Mouse (Mus musculus) CH12.LX (cell line): ENCODE measurements around the gene Pitpnm3. TPM values are rescaled to one million over a fixed set of nuclear protein-coding genes. Genes with fewer than 3 reads are reported as not detected.

Experiments
- DNase-seq: peaks from one replicate; pipeline ENCODE4 v3.0.0-alpha.2; 2013; ENCODE audit errors: extremely low read depth
- H3K27ac ChIP-seq: 2 replicates; pipeline ENCODE4 v1.5.1; 2012; ENCODE audit warnings: low read depth, mild to moderate bottlenecking, control low read depth, moderate library complexity; ENCODE audit not compliant: insufficient read depth
- H3K27me3 ChIP-seq: replicated peaks from 2 replicates; pipeline ENCODE3; 2012; ENCODE audit warnings: inconsistent platforms
- H3K36me3 ChIP-seq, 2 experiments: replicated peaks in 1 of 2; 2 replicates each; pipeline versions ENCODE3 to v1.6.1; 2012; ENCODE audit warnings: inconsistent platforms in 1 of 2, low read length in 1 of 2, mild to moderate bottlenecking in 1 of 2, mixed read lengths in 1 of 2, moderate library complexity in 1 of 2; ENCODE audit not compliant: control insufficient read depth in 1 of 2, insufficient read depth in 1 of 2
- H3K4me1 ChIP-seq, 2 experiments: 2 replicates each; pipeline ENCODE4 v1.6.1; 2012; ENCODE audit warnings: inconsistent platforms in 1 of 2, moderate library complexity in 1 of 2; ENCODE audit not compliant: insufficient read depth in 2 of 2, control insufficient read depth in 1 of 2
- H3K4me2 ChIP-seq: 2 replicates; pipeline ENCODE4 v1.6.1; 2012; ENCODE audit warnings: low read depth, mild to moderate bottlenecking, control low read depth; ENCODE audit not compliant: poor library complexity, insufficient read depth, severe bottlenecking
- H3K4me3 ChIP-seq, 3 experiments: fragments of 150-350 bp in 1 of 3; sonication (generic) in 1 of 3; replicated peaks in 1 of 3; 2 replicates each; pipeline versions ENCODE3 to v1.5.1; 2011 to 2012; ENCODE audit warnings: low read depth in 2 of 3, low read length in 2 of 3, mild to moderate bottlenecking in 2 of 3, moderate library complexity in 2 of 3, control low read depth in 1 of 3, improper control_type of control experiment in 1 of 3, inconsistent platforms in 1 of 3, mixed read lengths in 1 of 3; ENCODE audit not compliant: poor library complexity in 1 of 3
- H3K79me2 ChIP-seq: replicated peaks from 2 replicates; pipeline ENCODE4 v1.6.1; 2012; ENCODE audit warnings: mild to moderate bottlenecking, moderate library complexity; ENCODE audit not compliant: control insufficient read depth, poor library complexity, insufficient read depth, severe bottlenecking; ENCODE audit errors: extremely low read depth
- H3K9ac ChIP-seq: 2 replicates; pipeline ENCODE4 v1.6.1; 2012; ENCODE audit warnings: low read depth, mild to moderate bottlenecking, control low read depth, moderate library complexity; ENCODE audit not compliant: insufficient read depth
- H3K9me3 ChIP-seq: replicated peaks from 2 replicates; pipeline ENCODE3; 2012; ENCODE audit warnings: low read length, inconsistent platforms, mixed read lengths
- CHD2 ChIP-seq: IDR thresholded peaks from 2 replicates; pipeline ENCODE4 v1.6.1; 2011; ENCODE audit warnings: low read length, improper control_type of control experiment
- ELF1 ChIP-seq: IDR thresholded peaks from 2 replicates; pipeline ENCODE4 v1.6.1; 2014; ENCODE audit warnings: low read depth, mild to moderate bottlenecking, inconsistent platforms, low read length, improper control_type of control experiment
- EP300 ChIP-seq: IDR thresholded peaks from 2 replicates; pipeline ENCODE4 v1.6.1; 2011; ENCODE audit warnings: low read length, improper control_type of control experiment
- IRF4 ChIP-seq: IDR thresholded peaks from 2 replicates; pipeline ENCODE4 v1.6.1; 2014; ENCODE audit warnings: low read depth, mild to moderate bottlenecking, inconsistent platforms, low read length, improper control_type of control experiment
- JUN ChIP-seq: IDR thresholded peaks from 2 replicates; pipeline ENCODE4 v1.6.1; 2011; ENCODE audit warnings: low read depth, mild to moderate bottlenecking, low read length, improper control_type of control experiment, moderate library complexity; ENCODE audit not compliant: insufficient read depth
- MAX ChIP-seq: IDR thresholded peaks from 2 replicates; pipeline ENCODE4 v1.6.1; 2011; ENCODE audit warnings: low read length, improper control_type of control experiment
- MAZ ChIP-seq: IDR thresholded peaks from 2 replicates; pipeline ENCODE4 v1.6.1; 2012; ENCODE audit warnings: low read depth, mild to moderate bottlenecking, inconsistent platforms, low read length, improper control_type of control experiment, moderate library complexity
- MXI1 ChIP-seq: IDR thresholded peaks from 2 replicates; pipeline ENCODE4 v1.6.1; 2011; ENCODE audit warnings: mild to moderate bottlenecking, low read depth, low read length, improper control_type of control experiment
- NELFE ChIP-seq: IDR thresholded peaks from 2 replicates; pipeline ENCODE4 v1.6.1; 2011; ENCODE audit warnings: low read depth, low read length, improper control_type of control experiment
- POLR2A ChIP-seq: IDR thresholded peaks from 2 replicates; pipeline ENCODE4 v1.6.1; 2011; ENCODE audit warnings: low read depth, mild to moderate bottlenecking, improper control_type of control experiment, low read length
- TBP ChIP-seq: conservative IDR thresholded peaks from 2 replicates; pipeline ENCODE4 v1.6.1; 2011; ENCODE audit warnings: low read depth, low read length, improper control_type of control experiment
- UBTF ChIP-seq: IDR thresholded peaks from 2 replicates; pipeline ENCODE4 v1.6.1; 2012; ENCODE audit warnings: low read depth, mild to moderate bottlenecking, inconsistent platforms, low read length, improper control_type of control experiment, moderate library complexity
- ZC3H11A ChIP-seq: IDR thresholded peaks from 2 replicates; pipeline ENCODE4 v1.6.1; 2012; ENCODE audit warnings: low read depth, mild to moderate bottlenecking, inconsistent platforms, low read length, improper control_type of control experiment
- ZKSCAN1 ChIP-seq: IDR thresholded peaks from 2 replicates; pipeline ENCODE4 v1.6.1; 2012; ENCODE audit warnings: low read depth, inconsistent platforms, low read length, improper control_type of control experiment, borderline replicate concordance
- ZNF384 ChIP-seq: IDR thresholded peaks from 2 replicates; pipeline ENCODE4 v1.6.1; 2012; ENCODE audit warnings: low read depth, low read length, improper control_type of control experiment, inconsistent platforms
- dilution Hi-C: fragments of 300-500 bp; cut with MboI; formaldehyde crosslinking; loops from 2 replicates; pipeline ENCODE4 v1.14.3; 2020; ENCODE audit warnings: low sequenced_read_pairs; ENCODE audit not compliant: extremely low pct_unique_long_range_greater_than_20kb, extremely low pct_ligation_motif_present
- in situ Hi-C: fragments of 300-500 bp; cut with MboI; formaldehyde crosslinking; loops from 3 replicates; pipeline ENCODE4 v1.14.3; 2019; ENCODE audit warnings: low sequenced_read_pairs, low pct_ligation_motif_present, low pct_unique_long_range_greater_than_20kb, mixed read lengths
- polyA plus RNA-seq: library from polyadenylated mRNA; unstranded; fragments of >175 nt; gene quantifications from 2 replicates; pipeline ENCODE4 v1.2.1, GENCODE M21; 2012; ENCODE audit warnings: low read depth; ENCODE audit not compliant: insufficient read length
- total RNA-seq, 2 experiments: library from RNA; depleted of rRNA; stranded (reverse); fragments of 300-350 nt in 1 of 2; fragments of >200 nt in 1 of 2; gene quantifications; 2 replicates each; pipeline ENCODE4 v1.2.3; 2012 to 2014

Gene Pitpnm3
- total and polyA plus RNA-seq, 3 experiments, result 0.08 to 0.59 (median 0.31) TPM

DNA sequence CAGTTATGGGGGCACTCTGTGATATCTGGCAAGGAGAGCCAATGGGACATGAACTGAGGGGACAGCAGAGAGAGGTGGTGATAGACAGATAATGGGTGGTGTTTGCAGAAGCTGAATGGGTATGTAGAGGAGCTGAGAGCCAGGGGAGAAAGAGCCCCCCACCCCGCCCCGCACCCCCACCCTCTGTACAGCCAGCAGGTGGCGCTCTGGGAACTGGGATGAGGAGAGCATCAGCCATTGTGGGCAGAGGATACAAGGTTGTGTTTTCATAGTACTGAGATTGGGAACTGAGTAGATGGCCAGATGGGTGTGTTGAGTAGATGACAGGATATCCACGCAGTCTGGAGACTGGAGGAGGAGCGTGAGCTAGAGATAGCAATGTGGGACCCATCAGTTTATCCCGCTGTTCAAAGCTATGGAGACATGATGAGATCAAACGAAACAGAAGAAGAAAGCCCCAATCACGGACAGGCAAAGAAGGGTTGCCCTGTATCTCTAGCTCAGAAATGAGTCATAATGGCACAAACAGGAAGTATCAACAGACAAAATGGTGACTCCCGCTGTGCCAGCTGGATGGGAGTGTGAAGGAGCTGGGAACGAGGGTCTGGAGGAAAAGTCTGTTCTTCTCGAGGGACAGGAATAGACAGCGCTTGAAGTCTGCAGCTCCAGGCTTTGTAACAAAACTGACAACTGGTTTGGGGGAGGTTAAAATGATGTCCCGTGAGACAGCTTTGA is 118.9 kb downstream of the Pitpnm3 start:
- DNase-seq, result no peak
- Histone ChIP-seq H3K36me3 (no peaks in the 10 kb centered on the region), H3K9me3 (no peaks in the 10 kb centered on the region), H3K4me2 (no peak overlapping the region), H3K4me1 (peaks cover 9 to 22% of the 10 kb centered on the region in 2 experiments), H3K4me3 (no peak overlapping the region), H3K27ac (no peak overlapping the region), H3K79me2 (no peaks in the 10 kb centered on the region), H3K9ac (no peak overlapping the region), H3K27me3 (peaks cover 2% of the 10 kb centered on the region)
- in situ Hi-C loops (no loop called here), dilution Hi-C loops (no loop called here)
- TF ChIP-seq JUN, result 0 out of 2 replicates have a peak, but pooled peaks have one; percentile 8
- TF ChIP-seq ZNF384, result no peak
- TF ChIP-seq ELF1, result no peak
- TF ChIP-seq IRF4, result peak; percentile 32; the same call in 1 of the 2 replicates
- TF ChIP-seq EP300, result 0 out of 2 replicates have a peak, but pooled peaks have one; percentile 16

DNA sequence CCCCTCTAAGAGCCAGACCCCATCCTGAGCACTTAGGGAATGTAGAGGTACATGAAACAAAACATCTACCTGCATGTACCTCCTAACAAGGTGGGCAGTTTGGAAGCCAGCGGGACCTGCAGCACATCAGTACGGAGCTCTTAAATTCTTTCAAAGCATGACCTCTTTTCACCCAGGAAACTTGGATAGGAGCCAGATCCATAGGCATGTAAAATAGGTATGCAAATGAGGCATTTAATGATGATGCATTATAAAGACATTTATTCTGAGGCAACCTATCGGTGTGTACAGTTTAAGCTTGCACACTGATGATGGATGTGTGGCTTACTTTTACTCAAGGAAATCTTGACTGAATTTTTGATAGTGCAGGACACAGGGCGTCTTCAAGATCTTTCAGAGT is 120.9 kb downstream of the Pitpnm3 start:
- H3K4me2 ChIP-seq, result no peak overlapping the region
- in situ Hi-C loops, result no loop called here
- TF ChIP-seq CHD2 (no peak), MXI1 (no peak), MAX (no peak), ZNF384 (no peak)
- no peaks in the 10 kb centered on the region for H3K79me2 ChIP-seq
- H3K36me3 ChIP-seq, result no peaks in the 10 kb centered on the region
- peaks cover 11 to 42% of the 10 kb centered on the region in 2 experiments for H3K4me1 ChIP-seq
- H3K27ac ChIP-seq, result no peak overlapping the region
- no peaks in the 10 kb centered on the region for H3K9me3 ChIP-seq
- no peak overlapping the region for H3K4me3 ChIP-seq
- no peak for DNase-seq
- peaks cover 2% of the 10 kb centered on the region for H3K27me3 ChIP-seq
- no peak overlapping the region for H3K9ac ChIP-seq
- dilution Hi-C loops, result no loop called here

DNA sequence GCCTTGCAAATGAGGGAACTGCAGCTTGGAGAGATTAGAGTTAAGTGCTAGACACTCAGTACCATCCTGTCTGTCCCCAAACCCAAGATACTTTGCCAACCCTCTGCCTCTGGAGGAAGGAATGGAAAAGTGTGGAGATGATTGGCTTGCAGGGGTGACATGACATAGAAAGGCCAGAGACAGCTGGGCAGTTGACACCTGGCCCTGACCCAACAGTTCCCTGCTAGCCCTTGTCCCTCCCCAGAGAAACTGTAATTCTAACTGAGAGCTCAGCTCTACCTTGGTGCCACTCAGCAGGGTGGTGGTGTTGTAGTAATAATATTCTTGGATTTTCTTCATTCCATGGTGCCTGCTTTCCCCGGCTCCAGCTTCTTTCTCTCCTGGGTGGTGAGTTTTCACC is 123.6 kb downstream of the Pitpnm3 start:
- dilution Hi-C loops, result no loop called here
- H3K9ac ChIP-seq, result no peak overlapping the region
- no peaks in the 10 kb centered on the region for H3K27me3 ChIP-seq
- H3K4me1 ChIP-seq, result peaks cover 8 to 43% of the 10 kb centered on the region in 2 experiments; a peak in 3 of 4 replicates
- TF ChIP-seq IRF4 (no peak), EP300 (no peak), MAZ (no peak), NELFE (no peak), MAX (no peak), UBTF (no peak), POLR2A (no peak), ZKSCAN1 (no peak), TBP (no peak), ZC3H11A (no peak)
- no peak overlapping the region for H3K4me3 ChIP-seq
- no peaks in the 10 kb centered on the region for H3K9me3 ChIP-seq
- peaks cover 0 to 2% of the 10 kb centered on the region in 2 experiments for H3K36me3 ChIP-seq
- no peaks in the 10 kb centered on the region for H3K79me2 ChIP-seq
- H3K4me2 ChIP-seq, result no peak overlapping the region
- H3K27ac ChIP-seq, result no peak overlapping the region
- in situ Hi-C loops, result no loop called here
- DNase-seq, result no peak
